Mouse (Mus musculus) kidney, postnatal 4 days (tissue): ENCODE results near the gene 4933424G06Rik.

Source experiments
- DNase-seq, 2 experiments: peaks; one replicate each; pipeline ENCODE4 v3.0.0; 2021; ENCODE audit warnings: mixed read lengths in 2 of 2

The 4933424G06Rik gene

GRCm38 (mm10) chr1:36711104-36711503 lies 1.2 kb downstream of the 4933424G06Rik start:
- no peak for DNase-seq

- no peak for DNase-seq
Observed at GRCm38 (mm10) chr1:36714311-36714710, 4.4 kb downstream of the 4933424G06Rik start, which contains the start of gene Actr1b. Gene Actr1b (minus strand): TSS chr1:36714422.

GRCm38 (mm10) chr1:36718786-36719185 lies 8.8 kb downstream of the 4933424G06Rik start:
- no peak for DNase-seq

DNA sequence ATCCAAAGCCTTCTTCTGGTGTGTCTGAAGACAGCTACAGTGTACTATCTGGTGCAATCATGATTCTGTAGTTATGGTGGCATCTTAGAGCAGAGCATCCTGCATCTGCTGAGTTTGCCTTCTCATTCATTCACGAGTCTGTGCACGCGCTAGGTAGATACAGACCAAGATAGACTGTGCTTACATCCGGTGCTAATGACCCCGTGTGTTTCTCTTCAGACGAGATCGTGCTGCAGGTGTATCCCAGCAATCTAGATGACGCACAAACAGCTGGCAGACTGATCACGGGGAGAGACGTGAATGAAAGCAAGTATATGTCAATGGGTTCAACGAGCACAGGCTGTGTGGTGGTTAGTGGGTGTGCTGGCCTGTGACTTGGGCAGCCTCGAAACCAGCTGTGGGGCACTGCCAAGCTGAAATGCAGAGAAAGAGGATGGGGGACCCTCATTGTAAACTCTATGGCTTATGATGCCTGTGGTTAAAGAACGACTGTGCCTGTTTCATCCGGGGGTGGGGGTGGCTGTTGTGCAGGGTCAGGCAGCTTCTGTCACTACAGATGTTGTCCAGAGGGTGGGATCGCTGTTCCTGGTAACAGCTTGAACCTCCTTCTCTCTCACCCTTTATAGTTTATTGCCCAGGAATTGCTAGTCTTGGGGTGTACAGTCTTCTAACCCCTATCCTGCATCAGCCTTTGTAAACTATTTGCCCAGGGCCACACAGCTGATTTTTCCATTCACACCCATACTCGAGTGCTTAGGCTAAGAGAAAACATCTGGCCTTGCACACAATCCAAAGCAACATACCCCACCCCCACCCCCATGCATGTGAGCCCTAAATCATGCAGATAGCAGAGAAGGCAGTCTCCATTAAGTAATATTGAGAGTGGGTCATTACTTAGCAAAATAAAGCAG lies 13.5 kb downstream of the 4933424G06Rik start:
- no peak for DNase-seq

DNA sequence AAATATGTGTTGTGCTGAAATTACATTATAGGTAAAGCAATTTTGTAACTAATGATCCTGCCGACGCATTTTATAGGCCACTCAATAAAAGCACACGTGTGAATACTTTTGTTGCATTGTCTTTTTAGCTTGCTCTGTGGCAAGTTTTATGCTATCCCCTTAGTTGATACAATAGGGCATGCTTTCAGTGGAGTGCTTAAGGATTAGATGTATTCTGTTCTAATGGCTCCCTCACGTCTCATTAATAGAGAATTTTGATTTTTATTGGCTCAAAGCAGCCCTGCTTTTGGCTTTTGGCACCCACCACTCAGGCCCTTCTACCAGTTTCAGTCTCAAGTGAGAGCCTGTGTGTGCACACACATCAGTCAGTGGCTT lies 14.1 kb downstream of the 4933424G06Rik start:
- no peak for DNase-seq

DNA sequence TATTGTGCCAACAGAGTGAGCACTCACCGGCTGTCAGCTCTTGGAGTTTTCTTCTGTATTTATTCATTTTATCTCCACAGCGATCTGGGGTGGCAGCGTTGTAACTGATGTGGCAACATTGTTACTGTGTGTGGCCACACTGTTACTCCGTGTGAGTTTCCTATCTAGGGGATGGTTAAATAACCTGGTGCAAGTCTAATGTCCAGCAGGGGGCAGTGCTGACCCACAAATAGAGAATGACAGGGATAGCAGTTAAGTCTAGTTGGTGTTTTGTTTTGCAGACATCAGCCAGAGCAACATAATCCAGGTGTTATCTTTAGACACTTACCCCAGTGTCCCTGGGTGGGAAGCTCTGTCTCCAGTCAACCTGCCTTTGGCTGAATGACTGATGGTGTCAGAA lies 27.4 kb downstream of the 4933424G06Rik start:
- peak; percentile 90 to 91 for DNase-seq

DNA sequence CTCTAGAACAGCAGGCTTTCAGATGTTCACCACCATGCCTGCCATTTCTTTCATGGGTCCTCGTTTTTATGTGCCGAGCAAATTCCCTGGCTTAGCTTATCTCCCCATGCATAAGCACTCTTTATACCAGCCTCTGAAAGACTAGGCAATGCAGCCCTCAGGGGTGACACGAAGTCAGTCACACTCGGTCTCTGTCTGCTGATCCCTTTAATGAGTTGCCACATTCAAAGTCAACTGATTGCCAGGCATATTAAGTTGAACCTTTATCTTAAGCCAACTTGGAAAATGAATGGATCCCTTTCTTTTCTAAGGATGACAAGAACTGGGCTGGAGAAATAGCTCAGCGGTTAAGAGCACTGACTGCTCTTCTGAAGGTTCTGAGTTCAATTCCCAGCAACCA lies 29.3 kb downstream of the 4933424G06Rik start:
- DNase-seq = no peak

DNA sequence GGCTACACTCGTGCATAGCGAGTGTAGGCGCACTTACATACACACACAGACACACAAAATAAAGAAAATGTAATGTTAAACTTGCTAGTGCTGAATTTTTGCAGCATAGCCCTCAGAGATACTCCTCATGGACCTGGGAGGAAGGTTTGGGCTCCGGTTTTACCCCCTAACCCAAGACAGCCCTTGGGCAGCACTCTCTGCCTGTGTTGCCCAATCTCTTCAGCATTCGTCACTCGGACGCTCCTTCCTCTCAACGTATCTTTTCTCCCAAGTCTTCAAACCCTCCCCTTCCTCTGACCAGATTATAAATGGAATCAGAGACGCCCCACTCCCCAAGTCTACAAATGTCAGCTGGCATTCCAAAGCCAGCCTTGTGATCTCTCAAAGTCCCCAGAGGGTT lies 33.1 kb downstream of the 4933424G06Rik start:
- no peak for DNase-seq

GRCm38 (mm10) chr1:36744268-36744944 lies 34.5 kb downstream of the 4933424G06Rik start:
- peak; percentile 84 to 88 for DNase-seq

- no peak for DNase-seq
Observed at GRCm38 (mm10) chr1:36745661-36746060, 35.7 kb downstream of the 4933424G06Rik start.

DNA sequence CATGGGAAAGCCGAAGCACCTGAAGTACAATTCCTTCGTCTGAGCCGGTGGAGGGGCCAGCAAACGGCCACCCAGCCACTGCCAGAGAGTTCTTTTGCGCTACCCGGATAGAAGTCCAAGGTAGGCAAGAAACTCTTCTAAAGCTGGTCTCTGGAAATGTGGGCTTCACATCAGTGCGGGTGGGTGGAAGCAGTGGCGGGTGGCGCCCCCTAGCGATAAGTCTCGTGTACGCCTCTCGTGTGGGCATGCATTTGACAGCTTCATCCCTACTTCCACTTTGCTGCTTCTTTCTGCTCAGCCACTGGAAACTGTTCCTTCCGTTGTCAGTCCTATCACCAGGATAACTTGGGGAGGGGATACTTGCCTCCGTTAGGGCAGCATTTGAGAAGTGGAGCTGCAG lies 36.5 kb downstream of the 4933424G06Rik start:
- peak; percentile 70 to 71 for DNase-seq

GRCm38 (mm10) chr1:36753932-36754675 lies 44.2 kb downstream of the 4933424G06Rik start:
- no peak for DNase-seq

DNA sequence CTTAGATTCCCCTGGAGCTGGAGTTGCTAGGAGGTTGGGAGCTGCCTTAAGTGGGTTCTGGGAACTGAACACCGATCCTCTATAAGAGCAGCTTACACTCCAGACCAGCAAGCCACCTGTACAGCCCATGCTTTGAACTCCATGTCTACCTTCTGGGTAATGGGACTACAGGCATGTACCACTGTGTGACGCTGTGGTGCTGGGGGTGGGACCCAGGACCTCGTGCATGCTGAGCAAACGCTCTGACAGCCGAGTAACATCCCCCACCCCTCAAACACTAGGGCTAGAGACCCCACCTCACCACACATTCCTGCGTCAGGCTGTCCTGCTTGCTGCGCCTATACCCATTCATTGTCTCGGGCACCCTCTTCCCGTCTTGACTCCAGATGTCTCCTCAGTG lies 48.6 kb downstream of the 4933424G06Rik start:
- no peak for DNase-seq

GRCm38 (mm10) chr1:36759076-36759475 lies 49.1 kb downstream of the 4933424G06Rik start:
- no peak for DNase-seq

DNA sequence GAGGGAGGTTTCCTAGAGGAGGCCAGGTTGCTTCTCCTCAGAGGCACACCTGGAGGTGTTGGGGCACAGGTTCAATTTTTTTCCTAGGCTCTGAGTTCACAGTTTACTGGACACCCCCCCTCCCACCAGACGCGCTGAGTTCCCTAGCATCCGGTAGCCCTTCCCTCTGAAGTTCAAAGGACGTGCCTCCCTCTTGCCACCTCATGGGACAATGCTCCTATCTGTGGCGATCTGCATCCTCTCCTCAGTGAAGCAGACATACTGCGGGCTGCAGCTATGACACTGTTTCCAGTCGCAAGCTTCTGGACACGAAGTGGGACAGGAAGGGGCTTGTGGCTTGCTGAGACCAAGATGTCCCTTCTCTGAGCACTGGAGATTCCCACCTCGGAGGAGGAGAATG lies 50.5 kb downstream of the 4933424G06Rik start:
- no peak for DNase-seq

- no peak for DNase-seq
Observed at GRCm38 (mm10) chr1:36761061-36761460, 51.1 kb downstream of the 4933424G06Rik start.

DNA sequence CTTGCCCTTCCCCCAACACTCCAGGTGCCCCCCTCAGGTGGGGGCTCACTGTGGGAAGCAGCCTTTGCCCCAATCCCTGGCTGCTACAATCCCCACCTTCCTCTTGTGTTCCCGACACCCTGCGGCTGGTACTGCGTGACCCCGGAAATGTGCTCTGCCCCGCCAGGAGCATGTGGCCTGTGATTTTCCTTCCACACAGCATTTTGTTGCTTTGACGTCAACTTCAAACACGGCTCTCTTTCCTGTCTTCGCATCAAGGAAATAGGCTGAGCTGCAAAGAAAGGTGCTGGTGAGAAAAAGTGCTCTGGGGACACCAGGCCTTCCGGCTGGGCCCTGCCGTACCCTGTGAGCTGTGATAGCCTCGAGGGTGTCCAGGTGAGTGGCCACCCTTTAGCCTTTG lies 51.6 kb downstream of the 4933424G06Rik start, which contains the start of gene Zap70:
Gene Zap70 (plus strand): TSS at position 231 of the 400 bp plus-strand sequence.
- no peak for DNase-seq

DNA sequence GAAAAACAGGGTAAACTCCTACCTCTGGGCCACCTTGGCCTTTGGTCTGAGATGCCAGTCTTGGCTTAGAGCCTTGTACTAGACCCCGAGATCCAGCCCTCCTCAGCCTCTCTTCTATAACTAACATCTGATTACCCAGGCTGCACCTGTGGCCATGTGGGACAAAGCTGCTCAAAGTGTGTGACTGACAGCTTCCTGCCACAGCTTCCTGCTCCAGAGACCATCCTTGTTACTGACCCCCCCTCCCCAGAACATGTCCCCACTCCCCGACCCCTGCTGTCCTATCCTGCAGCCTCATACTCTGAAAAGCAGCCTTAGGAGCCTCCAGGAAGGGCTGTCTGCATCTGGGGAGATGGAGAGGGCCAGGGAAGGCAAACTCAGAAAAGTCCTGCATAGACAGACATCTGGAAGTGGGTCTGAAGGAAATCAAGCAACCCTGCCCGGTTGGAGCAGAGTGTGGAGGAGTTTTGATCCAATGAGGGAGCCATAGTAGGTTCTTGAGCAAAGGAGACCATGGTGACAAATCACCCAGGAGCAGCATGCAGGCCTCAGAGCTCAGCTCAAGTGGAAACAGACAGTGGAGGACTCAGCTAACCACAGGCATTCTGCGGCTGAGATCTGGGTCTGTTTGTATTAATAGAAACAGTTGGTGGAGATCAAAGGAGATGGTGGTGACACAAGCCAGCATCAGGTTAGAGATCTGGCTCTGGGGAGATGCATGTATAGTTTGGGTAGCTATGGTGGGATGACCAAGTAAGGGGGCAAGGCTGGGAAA lies 56.7 kb downstream of the 4933424G06Rik start:
- no peak for DNase-seq

GRCm38 (mm10) chr1:36767321-36767720 lies 57.4 kb downstream of the 4933424G06Rik start:
- no peak for DNase-seq

GRCm38 (mm10) chr1:36768786-36769185 lies 58.8 kb downstream of the 4933424G06Rik start:
- DNase-seq = no peak

- DNase-seq = no peak
Observed at GRCm38 (mm10) chr1:36769951-36770350, 60.0 kb downstream of the 4933424G06Rik start.

GRCm38 (mm10) chr1:36770998-36771397 lies 61.0 kb downstream of the 4933424G06Rik start:
- DNase-seq = peak; percentile 35 to 65
